Mouse (Mus musculus) kidney, embryonic 15.5 days (tissue): ENCODE data around the gene Eif2s2. TPM values are rescaled to one million over a fixed set of nuclear protein-coding genes. Genes with fewer than 3 reads are reported as not detected.

ENCODE experiments used
- ATAC-seq: fragments of 200-750 bp; cut with Nextera tagmentation; replicated peaks from 2 replicates; pipeline ENCODE4 v1.8.0; 2017; ENCODE audit warnings: moderate TSS enrichment; ENCODE audit not compliant: low FRiP score
- H3K27ac ChIP-seq: fragments of 300-500 bp; sonication (generic); 2 replicates; pipeline ENCODE4 v1.5.1; 2015; ENCODE audit warnings: mild to moderate bottlenecking, inconsistent platforms
- H3K27me3 ChIP-seq: fragments of 300-500 bp; sonication (generic); 2 replicates; pipeline ENCODE4 v1.6.1; 2015; ENCODE audit warnings: inconsistent platforms
- H3K36me3 ChIP-seq: fragments of 300-500 bp; sonication (generic); 2 replicates; pipeline ENCODE4 v1.6.1; 2015; ENCODE audit warnings: inconsistent platforms
- H3K4me1 ChIP-seq: fragments of 300-500 bp; sonication (generic); 2 replicates; pipeline ENCODE4 v1.6.1; 2015; ENCODE audit warnings: inconsistent platforms
- H3K4me2 ChIP-seq: fragments of 300-500 bp; sonication (generic); 2 replicates; pipeline ENCODE4 v1.6.1; 2015; ENCODE audit warnings: moderate library complexity, mild to moderate bottlenecking, inconsistent platforms
- H3K4me3 ChIP-seq: fragments of 300-500 bp; sonication (generic); replicated peaks from 2 replicates; pipeline ENCODE4 v1.5.1; 2015; ENCODE audit warnings: mild to moderate bottlenecking, inconsistent platforms
- H3K9ac ChIP-seq: fragments of 300-500 bp; sonication (generic); 2 replicates; pipeline ENCODE4 v1.6.1; 2015; ENCODE audit warnings: mild to moderate bottlenecking, inconsistent platforms
- H3K9me3 ChIP-seq: fragments of 300-500 bp; sonication (generic); replicated peaks from 2 replicates; pipeline ENCODE4 v1.6.1; 2016; ENCODE audit warnings: inconsistent platforms
- WGBS: fragments of 180-500 bp; shearing (Covaris S2); methylation state at CpG from one replicate; pipeline ENCODE4 v1.1.7; 2015; ENCODE audit warnings: mixed read lengths; 5-methylcytosine and 5-hydroxymethylcytosine counted together
- polyA plus RNA-seq: library from polyadenylated mRNA; unstranded; fragments of >200 nt; fragmentation: Nextera tagmentation; extraction: Ambion mirVana; gene quantifications from 2 replicates; pipeline ENCODE4 v1.2.1, GENCODE M21; 2015

The Eif2s2 gene
- polyA plus RNA-seq, 1 experiment from 2014 or later, result 93.7 TPM

DNA sequence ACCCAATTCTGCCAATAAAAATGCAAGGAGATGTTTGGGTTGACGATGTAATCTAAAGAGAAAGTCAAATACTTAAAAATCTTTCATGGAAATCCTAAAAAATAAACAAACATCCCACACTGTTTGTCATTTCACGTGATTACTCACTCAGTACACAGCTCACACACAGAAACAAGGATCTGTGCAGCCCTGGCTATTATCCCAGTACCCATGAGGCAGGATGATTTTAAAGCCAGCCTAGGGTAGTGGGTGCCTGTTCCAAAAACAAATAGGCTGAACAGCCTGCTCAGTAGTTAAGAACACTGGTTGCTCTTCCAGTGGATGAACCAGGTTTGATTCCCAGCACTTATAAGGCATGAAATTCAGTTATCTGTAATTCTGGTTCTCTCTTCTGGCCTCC lies 16.1 kb downstream of the Eif2s2 start:
- no peak overlapping the region for H3K9ac ChIP-seq
- WGBS, result 89% methylated on average over 2 of the region's 2 CpGs
- no peak for ATAC-seq

DNA sequence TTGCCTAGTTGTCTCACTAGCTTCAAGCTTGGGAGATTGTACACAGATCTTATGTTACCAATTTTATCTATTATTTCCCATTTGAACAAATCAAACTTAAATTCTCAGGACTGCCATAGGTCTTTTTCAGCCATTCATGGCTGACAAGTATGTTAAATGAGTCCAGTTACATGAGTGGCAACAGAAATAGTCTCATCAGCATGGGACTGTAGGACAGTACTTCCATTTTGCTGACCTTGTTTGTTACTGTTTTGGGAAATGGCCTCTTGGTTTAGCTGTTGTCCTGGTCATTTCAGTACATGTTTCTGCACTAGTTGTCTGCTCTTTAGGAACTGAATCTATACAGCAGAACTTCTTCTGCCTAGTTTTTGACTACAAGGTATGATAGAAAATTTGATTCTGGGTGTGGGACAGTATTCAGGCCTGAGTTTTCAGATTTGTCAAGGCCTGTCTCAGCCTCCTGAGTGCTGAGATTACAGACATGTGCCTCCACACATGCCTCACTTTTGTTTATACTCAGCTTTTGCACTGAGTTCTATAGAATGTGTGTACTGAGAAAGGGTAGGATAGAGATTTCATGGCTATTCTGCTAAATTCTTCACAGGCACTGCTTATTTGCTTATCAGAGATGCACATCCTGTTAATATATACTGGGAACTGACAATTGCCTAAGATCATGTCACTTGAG lies 22.6 kb downstream of the Eif2s2 start:
- Histone ChIP-seq H3K9ac (no peak overlapping the region), H3K4me1 (no peaks in the 10 kb centered on the region), H3K4me2 (no peak overlapping the region), H3K27me3 (no peaks in the 10 kb centered on the region), H3K36me3 (peaks cover 92% of the 10 kb centered on the region), H3K4me3 (no peak overlapping the region), H3K9me3 (no peaks in the 10 kb centered on the region), H3K27ac (no peak overlapping the region)
- no peak for ATAC-seq

More for the DNA sequence above, 16.1 kb downstream of the Eif2s2 start:
- Histone ChIP-seq H3K27ac (no peak overlapping the region), H3K9me3 (no peaks in the 10 kb centered on the region), H3K4me3 (no peak overlapping the region), H3K4me2 (no peak overlapping the region), H3K27me3 (no peaks in the 10 kb centered on the region), H3K36me3 (peaks cover 78% of the 10 kb centered on the region), H3K4me1 (no peaks in the 10 kb centered on the region)

DNA sequence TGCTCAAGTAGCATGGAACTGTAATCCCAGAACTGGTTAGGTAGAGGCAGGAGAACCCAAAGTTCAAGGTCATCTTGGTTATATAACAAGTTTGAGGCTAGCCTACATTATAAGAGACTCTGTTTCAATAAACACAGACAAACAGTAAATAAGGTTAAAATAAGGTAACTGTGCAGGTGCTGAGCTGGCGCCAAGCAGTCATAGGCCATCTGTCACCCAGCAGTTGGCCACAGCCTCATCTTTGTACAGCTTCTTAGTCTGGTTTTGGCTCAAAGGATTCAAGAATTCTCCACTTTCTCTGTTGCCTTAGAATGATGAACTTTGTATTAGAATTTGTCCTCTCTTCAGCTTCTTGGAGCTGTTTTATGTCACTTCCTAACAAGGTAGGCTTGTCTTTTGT lies 24.6 kb downstream of the Eif2s2 start:
- Histone ChIP-seq H3K4me3 (no peak overlapping the region), H3K36me3 (peaks cover 97% of the 10 kb centered on the region), H3K27me3 (no peaks in the 10 kb centered on the region), H3K4me1 (no peaks in the 10 kb centered on the region), H3K9ac (no peak overlapping the region), H3K9me3 (no peaks in the 10 kb centered on the region), H3K27ac (no peak overlapping the region), H3K4me2 (no peak overlapping the region)
- 94% methylated on average over 1 of the region's 1 CpGs for WGBS
- ATAC-seq, result no peak

DNA sequence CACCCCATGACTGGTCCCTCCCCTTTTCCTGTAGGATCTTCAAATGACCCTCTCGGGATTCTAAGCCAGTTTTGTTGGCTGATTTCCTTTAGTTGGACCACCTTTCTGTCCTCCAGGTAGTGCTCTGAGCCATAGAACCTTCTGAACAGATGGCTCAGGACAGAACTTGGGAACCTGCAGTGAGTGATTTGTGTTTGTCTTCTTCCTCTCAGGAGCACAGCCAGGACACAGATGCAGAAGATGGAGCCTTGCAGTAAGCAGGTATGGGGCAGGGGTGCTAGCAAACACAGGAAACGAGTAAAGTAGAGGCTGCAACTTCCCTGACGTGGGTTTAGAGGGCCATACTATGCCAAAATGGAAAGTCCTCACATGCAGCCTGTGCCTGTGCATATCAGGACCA lies 27.0 kb downstream of the Eif2s2 start:
- Histone ChIP-seq H3K27ac (no peak overlapping the region), H3K4me3 (no peak overlapping the region), H3K36me3 (peaks cover 100% of the 10 kb centered on the region), H3K4me1 (no peaks in the 10 kb centered on the region), H3K9ac (no peak overlapping the region), H3K27me3 (no peaks in the 10 kb centered on the region), H3K9me3 (no peaks in the 10 kb centered on the region), H3K4me2 (no peak overlapping the region)
- no peak for ATAC-seq
- WGBS, result 66% methylated on average over 3 of the region's 3 CpGs

DNA sequence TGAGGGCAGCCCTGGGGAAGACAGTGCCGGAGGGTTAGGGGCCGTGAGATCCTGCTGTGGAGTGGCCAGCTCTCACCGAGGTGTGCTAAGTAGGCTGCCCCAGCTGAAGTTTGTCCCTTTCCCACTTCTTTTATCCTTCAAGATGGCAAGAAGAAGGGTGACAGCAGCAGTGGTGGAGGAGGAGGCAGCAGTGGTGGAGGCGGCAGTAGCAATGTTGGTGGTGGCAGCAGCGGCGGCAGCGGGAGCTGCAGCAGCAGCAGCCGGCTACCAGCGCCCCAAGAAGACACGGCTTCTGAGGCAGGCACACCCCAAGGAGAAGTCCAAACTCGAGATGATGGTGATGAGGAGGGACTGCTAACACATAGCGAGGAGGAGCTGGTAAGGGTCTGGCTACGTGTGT lies 29.1 kb downstream of the Eif2s2 start:
- Histone ChIP-seq H3K9me3 (no peaks in the 10 kb centered on the region), H3K4me3 (no peak overlapping the region), H3K36me3 (peaks cover 98% of the 10 kb centered on the region), H3K9ac (no peak overlapping the region), H3K27ac (no peak overlapping the region), H3K4me2 (no peak overlapping the region), H3K27me3 (no peaks in the 10 kb centered on the region), H3K4me1 (no peaks in the 10 kb centered on the region)
- ATAC-seq, result no peak
- 93% methylated on average over 13 of the region's 13 CpGs for WGBS

DNA sequence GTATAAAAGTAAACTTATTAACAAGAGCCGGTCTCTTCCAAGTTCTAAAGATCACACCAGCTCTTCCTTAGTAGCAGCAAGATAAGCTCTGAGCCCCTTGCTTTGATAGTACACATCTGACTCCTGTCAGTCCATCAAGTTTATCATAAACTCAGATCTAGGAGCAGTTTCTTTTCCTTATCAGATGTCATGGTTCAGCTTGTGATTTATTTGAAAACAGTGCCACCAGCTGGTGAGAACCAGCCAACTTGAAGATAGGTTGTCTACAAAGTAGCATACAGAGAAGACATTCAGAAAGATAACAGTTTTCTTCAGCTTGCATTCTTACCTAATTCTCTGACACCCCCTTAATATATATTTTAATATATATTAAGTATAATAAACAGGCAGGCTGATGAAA lies 37.4 kb downstream of the Eif2s2 start:
- no peak overlapping the region for H3K4me2 ChIP-seq
- no peak overlapping the region for H3K9ac ChIP-seq
- no peak overlapping the region for H3K4me3 ChIP-seq
- no peaks in the 10 kb centered on the region for H3K9me3 ChIP-seq
- H3K36me3 ChIP-seq, result peaks cover 43% of the 10 kb centered on the region
- no peaks in the 10 kb centered on the region for H3K27me3 ChIP-seq
- no peaks in the 10 kb centered on the region for H3K4me1 ChIP-seq
- 76% methylated on average over 1 of the region's 1 CpGs for WGBS
- no peak overlapping the region for H3K27ac ChIP-seq
- no peak for ATAC-seq

DNA sequence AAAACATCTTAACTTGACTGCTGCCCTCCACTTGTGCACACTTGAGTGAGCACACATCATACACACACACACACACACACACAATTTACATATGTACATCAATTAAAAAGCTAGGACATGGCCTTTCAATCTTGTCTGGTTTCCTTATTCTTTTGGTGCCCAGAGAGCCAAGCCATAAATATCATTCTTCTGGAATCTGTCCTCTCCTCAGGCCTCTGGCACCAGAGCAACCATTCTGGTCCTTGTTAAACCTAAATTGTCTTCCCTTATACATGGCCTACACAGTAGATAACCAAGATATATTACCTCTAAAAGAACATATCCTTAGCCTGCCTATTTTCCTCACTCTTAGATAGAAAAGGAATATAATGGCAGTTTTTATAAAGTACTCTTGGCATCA lies 44.6 kb downstream of the Eif2s2 start:
- no peak overlapping the region for H3K27ac ChIP-seq
- no peak overlapping the region for H3K4me2 ChIP-seq
- no peak overlapping the region for H3K4me3 ChIP-seq
- no peak overlapping the region for H3K9ac ChIP-seq
- no peaks in the 10 kb centered on the region for H3K4me1 ChIP-seq
- no peaks in the 10 kb centered on the region for H3K9me3 ChIP-seq
- H3K36me3 ChIP-seq, result peaks cover 32% of the 10 kb centered on the region
- ATAC-seq, result no peak
- H3K27me3 ChIP-seq, result no peaks in the 10 kb centered on the region

DNA sequence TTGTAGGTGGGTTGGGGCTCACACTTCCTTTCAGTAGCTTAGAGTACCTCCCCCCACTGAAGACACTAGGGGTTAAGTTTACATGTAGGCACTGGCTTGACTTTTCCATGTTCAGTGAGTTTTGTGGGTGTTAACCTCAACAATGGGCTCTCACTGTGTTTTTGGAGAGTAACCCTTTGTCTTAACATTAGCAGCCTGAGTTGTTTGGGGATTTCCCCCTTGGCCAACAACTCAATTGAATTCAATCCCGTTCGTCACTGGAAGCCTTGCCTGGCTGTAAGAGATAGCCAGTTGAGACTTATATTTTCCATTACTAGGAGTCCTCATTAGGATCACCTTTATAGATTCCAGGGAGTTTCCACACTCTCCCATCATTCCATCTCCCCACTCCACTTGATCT lies 56.2 kb downstream of the Eif2s2 start:
- ATAC-seq, result no peak
- Histone ChIP-seq H3K4me1 (no peaks in the 10 kb centered on the region), H3K27me3 (no peaks in the 10 kb centered on the region), H3K36me3 (peaks cover 21% of the 10 kb centered on the region), H3K9ac (no peak overlapping the region), H3K4me2 (no peak overlapping the region), H3K9me3 (peaks cover 9% of the 10 kb centered on the region), H3K4me3 (no peak overlapping the region), H3K27ac (no peak overlapping the region)
- 97% methylated on average over 2 of the region's 2 CpGs for WGBS

DNA sequence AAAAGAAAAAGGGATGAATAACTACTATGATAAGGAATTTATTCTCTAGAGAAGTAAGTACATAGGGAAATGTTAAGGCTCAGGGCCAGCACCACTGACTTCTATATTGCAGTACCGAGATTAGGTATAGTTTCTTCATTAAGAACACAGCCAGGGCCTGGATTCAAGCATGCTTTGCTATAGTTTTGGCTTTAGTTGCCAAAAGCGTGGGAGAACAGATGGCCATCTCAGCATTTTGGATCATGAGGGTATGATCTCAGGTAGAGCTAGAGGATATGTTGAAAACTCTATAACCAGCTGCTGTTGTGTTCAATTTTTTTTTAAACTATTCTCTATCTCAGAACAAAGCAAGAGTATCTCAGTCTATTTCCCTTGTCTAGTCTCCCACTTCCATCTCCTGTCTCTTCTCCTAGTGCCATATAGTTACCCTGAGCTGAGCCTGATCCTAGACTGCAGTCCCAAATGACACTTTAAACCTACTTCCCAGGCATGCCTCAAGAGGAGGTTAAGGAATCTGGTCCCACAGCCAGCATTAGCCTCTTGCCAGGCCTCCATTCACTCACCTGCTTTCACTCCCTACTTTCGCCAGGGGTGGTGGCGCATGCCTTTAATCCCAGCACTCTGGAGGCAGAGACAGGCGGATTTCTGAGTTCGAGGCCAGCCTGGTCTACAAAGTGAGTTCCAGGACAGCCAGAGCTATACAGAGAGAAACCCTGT lies 58.4 kb downstream of the Eif2s2 start:
- Histone ChIP-seq H3K9ac (no peak overlapping the region), H3K4me1 (no peaks in the 10 kb centered on the region), H3K36me3 (peaks cover 25% of the 10 kb centered on the region), H3K27ac (no peak overlapping the region), H3K4me3 (no peak overlapping the region), H3K9me3 (no peaks in the 10 kb centered on the region; the same call in 1 of the 2 replicates), H3K4me2 (no peak overlapping the region), H3K27me3 (no peaks in the 10 kb centered on the region)
- no peak for ATAC-seq
- 93% methylated on average over 6 of the region's 6 CpGs for WGBS

DNA sequence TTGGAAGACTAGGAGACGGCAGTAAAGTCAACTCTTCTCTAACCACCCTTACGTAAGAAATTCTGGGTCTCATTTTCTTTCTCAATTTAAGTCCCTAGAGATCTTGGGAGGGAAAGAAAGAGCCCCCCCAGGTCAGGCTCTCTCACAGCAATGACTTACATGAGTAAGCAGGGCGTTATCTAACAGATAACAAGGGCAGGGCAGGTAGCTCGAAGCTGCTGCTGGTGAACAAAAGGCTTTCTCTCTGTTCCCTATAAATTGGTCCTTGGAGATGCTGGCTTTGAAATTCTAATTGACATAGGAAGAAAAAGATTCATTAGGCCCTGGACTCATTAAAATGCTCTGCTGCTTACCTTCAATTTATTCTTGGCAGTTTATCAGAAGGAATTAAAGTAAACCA lies 60.3 kb downstream of the Eif2s2 start:
- 79% methylated on average over 4 of the region's 4 CpGs for WGBS
- H3K4me2 ChIP-seq, result no peak overlapping the region
- no peaks in the 10 kb centered on the region for H3K4me1 ChIP-seq
- no peaks in the 10 kb centered on the region for H3K9me3 ChIP-seq
- ATAC-seq, result no peak
- no peak overlapping the region for H3K4me3 ChIP-seq
- peaks cover 23% of the 10 kb centered on the region for H3K36me3 ChIP-seq
- H3K27me3 ChIP-seq, result no peaks in the 10 kb centered on the region
- no peak overlapping the region for H3K27ac ChIP-seq
- H3K9ac ChIP-seq, result no peak overlapping the region

DNA sequence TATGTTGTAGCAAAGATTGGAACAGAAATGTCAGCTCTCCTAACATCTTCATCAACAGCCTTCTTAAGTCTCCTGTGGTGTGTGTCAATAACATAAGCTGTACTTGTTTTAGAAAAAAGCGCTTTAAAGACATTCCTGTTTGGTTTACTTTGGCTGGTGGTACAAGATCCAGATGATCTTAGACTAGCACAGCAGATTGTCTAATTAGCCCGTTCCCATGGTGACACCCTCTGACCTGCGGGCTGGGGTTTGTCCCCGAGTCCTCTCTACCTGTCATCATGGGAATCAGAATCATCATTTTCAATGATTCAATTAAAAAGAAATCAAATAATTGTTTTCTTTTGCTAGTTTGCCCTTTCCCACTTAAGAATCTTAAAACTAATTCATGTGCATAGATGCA lies 65.2 kb downstream of the Eif2s2 start:
- Histone ChIP-seq H3K9ac (no peak overlapping the region), H3K9me3 (no peaks in the 10 kb centered on the region), H3K27me3 (no peaks in the 10 kb centered on the region), H3K27ac (no peak overlapping the region), H3K4me3 (no peak overlapping the region), H3K36me3 (peaks cover 17% of the 10 kb centered on the region; the same call in 1 of the 2 replicates), H3K4me2 (no peak overlapping the region), H3K4me1 (no peaks in the 10 kb centered on the region)
- 74% methylated on average over 4 of the region's 4 CpGs for WGBS
- no peak for ATAC-seq

DNA sequence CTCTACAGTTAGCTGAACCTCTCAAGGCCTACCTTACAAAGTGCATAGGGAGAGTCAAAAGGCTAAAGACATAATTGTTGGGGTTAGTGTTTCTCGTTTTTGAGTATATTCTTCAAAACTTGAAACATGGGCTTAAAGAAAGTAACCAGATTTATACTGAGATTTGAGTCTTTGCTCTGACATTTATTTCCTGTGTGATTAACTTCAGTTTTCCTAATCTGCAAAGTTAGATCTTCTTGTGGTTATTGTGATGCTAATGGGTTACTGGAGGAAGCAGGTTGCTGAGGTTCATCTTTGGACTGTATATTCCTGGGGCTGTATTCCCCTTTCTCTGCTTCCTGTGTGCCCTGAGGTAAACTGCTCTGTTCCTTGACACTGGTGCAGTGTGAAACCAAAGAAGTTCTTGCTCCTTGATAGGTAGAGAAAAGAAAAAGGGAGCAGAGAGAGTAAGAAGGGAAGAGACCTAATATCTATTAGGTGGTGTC lies 66.6 kb downstream of the Eif2s2 start:
- H3K36me3 ChIP-seq, result peaks cover 16% of the 10 kb centered on the region; the same call in 1 of the 2 replicates
- no peak overlapping the region for H3K4me2 ChIP-seq
- H3K27me3 ChIP-seq, result no peaks in the 10 kb centered on the region
- ATAC-seq, result no peak
- 74% methylated on average over 1 of the region's 1 CpGs for WGBS
- H3K4me1 ChIP-seq, result peaks cover 5% of the 10 kb centered on the region; the same call in 1 of the 2 replicates
- no peak overlapping the region for H3K9ac ChIP-seq
- no peak overlapping the region for H3K27ac ChIP-seq
- no peaks in the 10 kb centered on the region for H3K9me3 ChIP-seq
- H3K4me3 ChIP-seq, result no peak overlapping the region
